Mouse (Mus musculus) lung, postnatal 14 days (tissue): ENCODE data around the gene Sox6.

Experiments
- DNase-seq: peaks from one replicate; pipeline ENCODE4 v3.0.0; 2021

The Sox6 gene

DNA sequence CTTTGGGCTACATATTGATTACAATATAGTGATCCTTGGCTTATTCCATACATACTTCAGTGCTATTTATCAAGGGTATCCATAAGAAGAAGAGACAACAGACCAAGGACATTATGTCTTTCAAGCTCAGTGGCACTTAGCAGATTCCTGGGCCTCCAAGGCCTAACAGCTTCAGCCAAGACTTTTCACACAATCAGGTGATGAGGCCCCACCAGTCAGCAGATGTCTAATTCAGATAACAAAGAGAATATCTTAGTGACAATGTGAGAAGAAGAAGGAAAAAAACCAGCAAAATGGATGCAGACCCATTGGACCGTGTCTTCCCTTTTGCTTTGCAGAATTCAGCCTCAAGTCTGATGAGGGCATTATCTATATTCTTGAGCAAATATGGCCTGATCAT is 150.0 kb downstream of the Sox6 start:
- DNase-seq, result no peak

DNA sequence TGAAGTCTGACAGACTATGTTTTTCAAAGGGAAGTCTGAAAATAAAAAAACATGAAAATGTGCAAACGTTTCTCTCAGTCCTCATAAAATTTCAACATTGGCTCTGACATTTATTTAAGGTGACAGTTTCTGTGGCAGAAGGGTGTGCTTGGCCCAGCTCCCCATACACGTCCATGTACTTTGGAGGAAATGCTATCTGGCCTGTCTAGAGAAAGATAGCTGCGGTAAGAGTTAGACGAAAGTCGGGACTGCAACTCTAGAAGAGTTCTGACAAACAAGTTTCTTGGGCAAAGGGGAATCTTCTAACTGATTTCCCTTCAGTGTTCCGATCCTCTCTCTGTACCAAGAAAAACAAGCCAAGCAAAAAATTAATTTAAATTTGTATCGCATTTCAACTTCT is 150.5 kb downstream of the Sox6 start:
- no peak for DNase-seq

DNA sequence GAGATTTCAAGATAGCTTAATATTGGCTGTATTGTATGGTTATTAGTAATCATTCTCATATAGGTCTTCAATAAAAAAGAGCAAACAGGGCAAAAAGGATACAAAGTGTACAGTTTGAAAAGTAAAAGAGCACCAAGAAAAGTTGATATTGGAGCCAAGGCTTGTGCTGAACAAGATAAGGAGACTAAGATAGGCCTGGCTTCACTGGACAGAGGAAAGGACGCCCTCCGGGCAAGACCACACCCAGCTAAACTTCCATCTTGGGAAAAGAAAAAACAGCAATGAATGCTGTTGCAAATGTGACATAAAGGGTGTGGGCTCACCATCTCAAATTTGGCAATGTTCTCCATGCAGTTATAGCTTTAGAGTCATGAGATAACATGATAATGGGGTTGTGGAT is 165.7 kb downstream of the Sox6 start:
- DNase-seq, result no peak

DNA sequence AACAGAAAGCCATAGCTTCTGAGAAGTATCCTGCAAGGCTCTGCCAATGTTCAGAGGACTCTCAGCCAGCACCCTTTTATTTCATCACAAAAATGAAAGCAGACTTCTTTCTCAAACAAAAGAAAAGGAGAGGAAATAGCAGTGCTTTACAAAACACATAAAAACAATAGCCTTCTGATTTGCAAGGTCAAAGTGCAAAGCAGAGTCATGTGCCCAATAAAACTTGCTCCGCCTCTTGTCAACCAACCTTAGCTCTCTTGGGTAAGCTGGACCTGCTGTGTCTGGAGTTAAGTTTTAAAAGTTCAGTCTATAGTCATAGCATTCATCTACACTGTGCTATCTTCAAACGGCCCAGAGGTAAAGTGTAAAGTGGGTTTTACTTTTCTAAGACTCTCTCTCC is 170.1 kb downstream of the Sox6 start:
- no peak for DNase-seq

DNA sequence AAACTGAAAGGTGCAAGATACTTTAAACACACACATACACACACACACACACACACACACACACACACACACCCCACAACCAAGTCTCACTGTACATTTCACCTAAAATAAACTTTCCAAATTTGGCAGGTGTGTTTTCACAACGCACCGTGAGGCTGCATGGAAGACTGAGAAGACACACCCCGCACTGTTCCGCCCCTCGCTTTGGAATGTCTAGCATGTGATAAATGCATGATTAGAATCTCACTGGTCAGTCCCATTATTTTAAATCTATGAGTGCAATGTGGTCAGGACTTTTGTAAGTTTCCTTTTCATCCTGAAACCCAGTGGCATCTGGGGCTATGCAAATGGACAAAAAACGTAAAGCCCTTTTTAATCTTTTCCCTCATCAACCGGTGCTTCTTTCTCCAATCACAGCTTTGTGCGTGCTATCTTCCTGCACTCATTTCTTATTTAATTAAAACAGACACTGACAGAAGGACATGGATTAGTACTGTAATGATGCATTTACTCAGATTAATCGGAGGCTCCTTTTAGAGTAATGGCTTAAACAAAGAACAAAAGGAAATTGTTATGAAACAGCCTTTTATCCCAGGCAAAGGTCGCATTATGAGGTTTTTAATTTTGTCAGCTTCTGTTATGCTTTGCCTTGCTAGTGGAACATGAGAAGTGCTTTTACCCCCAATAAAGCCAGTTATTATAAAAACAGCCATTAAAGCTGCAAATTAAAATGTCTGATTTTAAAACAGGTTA is 170.9 kb downstream of the Sox6 start:
- DNase-seq, result no peak

DNA sequence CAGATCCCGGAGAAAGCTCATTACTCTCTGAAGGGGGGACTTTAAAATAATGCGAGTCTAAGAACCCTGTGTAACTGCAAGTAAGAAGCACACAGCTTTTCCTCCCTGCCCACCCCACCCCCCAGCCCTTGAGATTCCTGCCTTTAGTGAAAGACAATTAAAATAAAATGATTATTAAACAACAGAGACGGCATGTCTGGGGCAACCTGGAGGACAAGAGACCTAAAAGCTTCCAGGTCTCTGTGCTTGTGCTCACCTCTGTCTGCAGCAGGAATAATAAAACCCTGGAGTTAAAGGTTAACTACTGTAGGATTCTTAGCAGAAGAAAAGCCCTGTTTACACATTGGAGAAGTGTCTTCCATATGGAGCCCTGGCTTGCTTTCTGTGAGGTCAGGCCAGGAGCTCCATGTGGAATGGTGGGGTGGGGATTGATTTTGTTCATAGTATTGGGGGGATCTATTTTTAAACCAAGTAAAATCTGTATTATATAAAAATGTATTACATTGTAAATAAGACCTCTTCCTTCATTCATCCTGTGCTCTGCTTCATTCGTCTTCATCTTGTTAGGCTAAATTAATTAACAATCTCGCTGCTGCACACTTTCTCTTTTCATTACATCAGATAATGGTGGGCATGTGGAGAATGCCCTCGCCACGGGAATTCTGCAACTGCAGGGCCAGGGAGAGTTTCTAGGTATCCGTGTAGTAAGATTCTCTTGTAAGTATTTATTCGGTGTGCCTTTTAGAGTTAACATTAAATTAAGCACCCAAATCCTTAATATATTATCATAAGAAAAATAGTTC is 171.7 kb downstream of the Sox6 start:
- no peak for DNase-seq

DNA sequence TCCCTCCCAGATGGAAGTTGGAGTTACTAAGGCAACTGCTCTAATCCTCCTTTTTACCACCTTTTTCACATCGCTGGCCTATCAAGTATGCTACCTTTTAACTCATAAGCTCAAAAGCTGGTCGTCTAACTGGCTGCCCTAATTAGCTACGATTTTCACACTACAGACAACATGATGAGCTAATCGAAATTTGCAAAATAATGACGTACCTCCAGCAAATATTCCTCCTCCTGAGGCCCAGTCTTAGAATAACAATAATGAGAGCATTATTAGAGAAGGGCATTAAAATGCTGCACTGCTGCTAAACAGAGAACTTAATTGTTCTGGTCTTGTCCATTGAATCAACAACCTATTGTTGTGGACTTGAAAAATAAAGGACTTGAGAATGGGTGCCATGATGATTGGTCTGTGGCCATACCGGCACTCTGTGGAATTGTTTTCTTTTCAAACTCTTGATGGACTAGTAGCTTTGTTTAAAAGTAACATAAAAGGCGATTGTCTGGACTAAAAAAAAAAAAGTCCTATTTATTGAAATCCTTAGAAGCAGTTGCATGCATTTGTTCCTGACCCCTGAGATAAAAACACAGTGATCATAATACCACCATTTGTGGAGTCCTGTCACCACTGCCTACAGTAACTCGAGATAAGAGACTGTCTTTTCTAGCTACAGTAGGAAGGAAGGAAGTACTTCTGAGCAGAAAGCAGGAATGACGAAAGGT is 172.5 kb downstream of the Sox6 start:
- no peak for DNase-seq

DNA sequence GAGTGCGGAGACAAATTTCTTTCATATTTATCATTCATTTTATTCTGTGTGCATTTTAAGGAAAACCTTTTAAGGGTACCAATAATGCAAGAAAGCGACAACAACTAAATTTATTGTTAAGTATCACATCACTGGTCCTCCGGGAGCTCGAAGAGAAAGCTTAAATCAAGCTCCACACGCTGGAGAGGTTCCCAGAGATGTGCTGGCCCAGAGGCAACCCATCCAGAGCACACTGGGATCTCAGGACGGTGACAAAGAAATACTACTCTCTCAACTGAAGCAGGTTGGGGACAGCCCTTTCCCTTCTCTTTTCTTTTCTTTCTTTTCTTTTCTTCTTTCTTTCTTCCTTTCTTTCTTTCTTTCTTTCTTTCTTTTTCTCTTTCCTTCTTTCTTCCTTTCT is 173.4 kb downstream of the Sox6 start:
- no peak for DNase-seq

DNA sequence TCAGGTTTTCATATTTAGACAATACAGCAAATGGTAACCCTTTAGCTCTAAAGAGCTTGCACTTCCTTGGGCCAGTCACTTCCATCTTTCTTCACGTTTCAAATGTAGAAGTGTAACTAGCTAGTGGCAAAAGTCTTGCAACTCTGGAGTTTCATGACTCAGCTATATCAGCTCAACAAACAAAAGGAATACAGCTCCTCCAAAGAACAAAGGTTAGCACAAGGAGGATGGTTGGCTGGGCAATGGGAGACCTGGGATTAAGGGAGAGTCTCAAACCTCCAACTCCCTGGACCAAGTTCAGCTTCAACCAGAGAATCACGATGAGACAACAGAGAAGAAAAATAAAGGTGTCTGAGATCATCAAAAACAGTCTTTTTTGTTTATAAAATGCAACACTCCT is 174.2 kb downstream of the Sox6 start:
- no peak for DNase-seq

DNA sequence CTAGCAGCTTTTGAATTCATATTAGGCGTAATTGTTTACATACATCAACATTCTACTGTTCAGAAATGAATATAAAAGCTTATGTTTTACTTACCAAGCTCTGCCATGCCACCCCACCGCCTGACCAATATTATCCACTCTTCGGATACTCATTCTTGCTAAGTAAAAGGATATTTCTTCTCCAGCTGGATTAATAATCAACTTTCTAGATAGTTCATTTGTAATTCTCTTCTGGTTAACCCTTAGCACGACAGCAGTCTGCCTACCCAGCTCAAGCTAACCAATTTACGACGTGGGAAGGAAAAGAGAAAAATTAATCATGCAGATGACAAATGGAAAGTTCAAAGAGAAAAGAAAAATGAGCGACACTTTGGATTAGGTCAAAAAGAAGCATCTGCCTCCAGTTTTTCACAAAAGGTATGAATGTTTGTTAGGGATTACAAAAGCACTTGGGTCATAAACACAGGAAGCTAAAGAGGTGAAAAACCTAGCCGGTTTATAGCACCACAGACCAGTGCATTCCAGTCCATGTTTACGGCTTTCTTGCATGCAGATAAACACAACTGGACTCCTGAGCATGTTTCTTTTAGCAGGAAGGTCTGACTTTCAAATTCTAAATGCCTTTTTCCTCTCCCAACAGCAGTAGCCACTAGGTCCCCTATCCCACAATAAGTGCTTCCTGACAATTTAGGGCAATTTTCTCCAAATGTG is 178.8 kb downstream of the Sox6 start:
- no peak for DNase-seq

DNA sequence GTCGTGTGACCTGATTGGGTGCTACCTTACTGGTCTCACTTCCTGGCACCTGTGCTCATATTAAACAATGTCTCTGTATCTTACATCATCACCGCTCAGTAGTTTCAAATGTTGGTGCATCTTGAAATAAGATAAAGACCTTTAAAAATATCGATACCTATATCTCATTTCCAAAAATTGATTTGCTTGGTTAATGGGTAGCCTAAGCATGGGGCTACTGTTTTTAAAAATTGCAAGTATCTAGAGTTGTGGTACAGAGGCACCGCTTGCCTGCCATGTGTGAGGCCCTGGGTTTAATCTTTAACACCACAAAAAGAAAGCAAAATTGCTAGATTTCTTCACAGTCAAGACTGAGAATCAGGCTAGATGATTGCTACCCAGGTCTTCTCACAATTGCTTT is 187.5 kb downstream of the Sox6 start:
- DNase-seq, result no peak

DNA sequence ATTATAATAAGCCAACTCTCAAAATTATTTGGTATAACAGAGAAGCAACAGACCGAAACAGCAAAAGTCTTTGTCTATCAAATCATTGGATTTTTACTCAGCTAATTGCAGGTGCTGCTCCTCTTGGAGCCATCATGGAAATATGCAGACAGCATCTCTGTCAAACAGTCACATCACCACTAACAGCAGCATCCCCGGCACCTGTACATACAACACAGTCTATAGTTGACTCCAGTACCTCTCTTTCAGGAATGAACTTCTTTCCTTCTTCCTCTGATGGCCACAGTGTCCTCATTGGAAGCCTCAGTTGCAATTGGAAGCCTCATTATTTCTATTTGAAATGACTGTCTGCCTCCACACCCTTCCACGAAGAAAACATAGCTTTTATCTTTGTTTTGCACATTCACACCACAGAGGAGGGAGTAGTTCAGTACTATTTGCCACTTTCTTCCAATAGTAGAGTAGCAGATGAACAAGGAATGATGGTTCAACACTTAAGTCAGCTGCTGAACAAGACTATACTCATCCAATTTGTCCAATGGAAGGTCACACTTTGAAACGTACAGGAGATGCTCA is 192.7 kb downstream of the Sox6 start:
- DNase-seq, result no peak

DNA sequence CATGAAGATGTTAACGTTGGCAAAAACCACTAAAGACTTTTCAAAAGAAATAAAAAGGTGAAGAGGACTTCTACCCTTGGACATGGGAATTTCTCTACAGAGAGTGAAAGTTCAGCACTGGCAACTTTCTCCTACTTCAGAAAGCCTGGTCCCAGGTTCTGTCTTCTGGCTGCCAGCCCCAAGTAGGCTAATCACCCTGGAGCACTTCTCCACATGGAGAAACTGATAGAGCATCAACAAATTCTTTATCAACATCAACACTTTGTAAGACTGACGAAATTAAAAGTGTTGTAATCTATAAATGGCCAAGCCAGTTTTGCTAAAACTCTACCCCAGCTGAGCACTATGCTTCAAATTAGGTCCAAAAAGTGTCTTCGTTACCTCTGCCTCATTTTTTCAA is 193.7 kb downstream of the Sox6 start:
- no peak for DNase-seq

DNA sequence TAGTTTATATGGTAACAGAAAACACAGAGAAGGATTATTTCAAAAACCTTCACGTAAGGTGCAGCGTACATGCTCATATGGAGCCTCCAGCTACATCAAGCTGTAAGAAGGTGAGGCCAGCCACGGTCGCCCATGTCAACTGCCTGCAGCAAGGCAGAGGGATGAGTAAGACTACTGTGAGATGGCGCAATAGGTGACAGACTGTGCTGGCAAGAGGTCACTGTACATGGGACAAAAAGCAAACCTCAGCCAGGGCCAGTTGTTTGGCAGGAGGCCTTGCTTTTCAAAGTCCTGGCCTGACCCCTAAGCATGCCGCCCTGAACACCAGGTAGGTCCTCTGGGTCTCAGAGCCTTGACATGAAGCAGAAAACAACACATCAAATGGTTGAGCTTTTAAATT is 194.2 kb downstream of the Sox6 start:
- DNase-seq, result no peak

DNA sequence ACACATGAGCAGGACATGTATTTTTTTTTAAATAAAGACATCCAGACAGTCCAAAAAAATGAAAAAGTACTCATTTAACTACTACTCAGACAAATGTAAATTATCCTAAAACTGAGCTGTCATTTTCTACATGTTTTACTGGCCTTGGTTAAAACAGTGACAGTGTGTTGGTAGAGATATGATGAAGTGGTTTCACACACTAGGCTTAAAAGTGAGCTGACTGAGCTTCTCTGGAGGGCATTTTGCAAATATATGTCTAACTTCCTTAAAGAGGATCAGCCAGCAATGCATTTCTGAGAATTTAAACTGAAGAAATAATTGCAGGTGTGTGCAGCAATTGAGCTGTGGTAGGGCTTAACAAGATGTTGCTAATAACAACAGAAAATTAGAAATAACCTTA is 196.3 kb downstream of the Sox6 start:
- no peak for DNase-seq

DNA sequence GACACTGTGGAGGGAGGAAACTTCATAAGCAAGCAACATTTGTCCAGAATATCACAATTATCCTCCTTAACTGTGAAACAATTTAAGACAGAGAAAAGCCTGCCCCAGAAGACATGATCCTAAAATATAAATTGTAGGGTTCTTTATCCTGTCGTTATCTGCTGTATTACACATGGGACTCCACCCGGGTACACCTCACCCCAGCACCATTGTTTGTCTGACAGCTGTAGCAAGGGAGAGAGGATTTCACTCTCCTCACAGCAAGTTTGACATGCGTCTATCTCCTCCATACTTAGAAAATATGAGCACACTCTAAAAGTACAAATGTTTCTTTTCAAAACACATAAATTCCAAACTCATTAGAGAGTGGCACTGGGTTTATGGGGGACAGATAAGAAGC is 198.0 kb downstream of the Sox6 start:
- DNase-seq, result no peak

DNA sequence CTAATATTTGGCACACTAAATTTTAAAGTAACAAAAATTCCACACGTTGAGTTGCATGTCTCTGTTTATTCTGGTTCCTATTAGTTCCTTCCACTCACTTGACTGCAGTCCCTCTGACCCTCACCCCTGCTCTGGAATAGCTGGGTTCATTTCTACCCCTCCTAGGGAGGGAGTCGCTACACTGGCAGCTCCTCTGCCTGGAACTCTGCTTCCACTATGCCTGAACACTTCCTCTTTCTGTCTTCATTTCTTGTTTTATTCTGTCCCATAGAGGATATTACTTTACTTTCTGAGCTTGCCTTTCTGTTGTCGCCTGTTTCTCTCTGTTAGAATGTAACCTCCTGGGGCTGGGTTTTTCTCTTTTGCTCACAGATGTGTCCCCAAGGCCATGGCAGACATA is 203.6 kb downstream of the Sox6 start:
- no peak for DNase-seq

DNA sequence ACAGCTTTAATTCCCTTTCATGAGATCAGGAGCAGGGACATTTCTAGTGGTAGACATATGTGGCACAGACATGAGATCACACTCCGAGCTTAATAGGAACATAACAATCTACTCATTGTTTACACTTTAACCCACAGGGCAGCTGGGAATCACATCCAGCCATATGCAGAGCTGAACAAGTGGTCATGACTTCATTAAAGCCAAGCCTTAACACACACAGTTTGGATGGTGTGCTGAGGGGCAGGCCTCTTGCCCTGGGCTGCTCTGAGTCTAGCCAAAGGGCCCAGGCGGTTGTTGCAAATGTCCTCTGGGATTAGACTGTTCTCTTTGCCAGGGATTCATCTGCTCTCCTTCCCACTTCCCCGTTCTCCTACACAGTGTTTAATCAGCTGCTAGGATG is 204.9 kb downstream of the Sox6 start:
- DNase-seq, result no peak

DNA sequence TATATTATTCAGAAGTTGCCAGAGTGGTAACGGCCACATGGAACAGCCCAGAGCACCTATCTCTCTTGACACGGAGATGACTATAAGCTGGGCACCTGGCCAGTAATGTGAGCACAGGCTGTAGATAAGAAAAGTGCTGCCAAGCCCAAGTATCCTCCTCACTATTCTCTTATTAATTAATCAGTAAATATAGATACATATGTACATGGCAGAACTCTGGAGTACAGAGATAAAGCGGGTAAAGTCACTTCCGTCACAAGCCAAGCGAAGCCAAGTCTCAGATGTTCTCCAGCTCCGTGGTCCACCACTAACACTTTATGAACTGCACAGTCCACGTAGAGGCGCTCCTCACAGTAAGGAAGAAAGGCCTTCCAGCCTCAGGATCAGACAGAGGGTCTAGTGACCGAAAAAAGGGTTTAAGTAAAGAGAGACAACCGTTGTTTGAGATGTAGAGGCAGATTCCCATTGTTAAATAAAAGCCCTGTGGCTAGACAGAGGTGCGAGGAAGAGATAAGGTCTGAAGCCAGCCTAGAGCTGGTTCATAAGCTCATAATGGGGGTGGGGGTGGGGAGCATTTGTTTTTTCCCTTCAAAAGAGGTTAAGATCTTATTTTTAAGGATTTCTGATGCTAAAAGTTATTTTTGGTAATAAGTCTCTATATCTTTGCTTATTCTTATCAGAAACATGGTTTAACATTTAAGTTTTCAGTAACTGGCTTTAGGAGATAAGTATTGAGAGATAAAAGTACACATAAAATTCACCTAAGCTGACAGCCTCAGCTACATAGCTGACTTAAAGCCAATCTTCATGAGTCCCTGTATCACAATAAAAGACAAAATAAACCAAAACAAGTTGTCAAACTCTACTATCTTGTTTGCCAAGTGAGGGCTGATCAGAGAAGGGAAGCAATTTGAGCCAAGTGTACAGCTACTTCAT is 207.4 kb downstream of the Sox6 start:
- no peak for DNase-seq

DNA sequence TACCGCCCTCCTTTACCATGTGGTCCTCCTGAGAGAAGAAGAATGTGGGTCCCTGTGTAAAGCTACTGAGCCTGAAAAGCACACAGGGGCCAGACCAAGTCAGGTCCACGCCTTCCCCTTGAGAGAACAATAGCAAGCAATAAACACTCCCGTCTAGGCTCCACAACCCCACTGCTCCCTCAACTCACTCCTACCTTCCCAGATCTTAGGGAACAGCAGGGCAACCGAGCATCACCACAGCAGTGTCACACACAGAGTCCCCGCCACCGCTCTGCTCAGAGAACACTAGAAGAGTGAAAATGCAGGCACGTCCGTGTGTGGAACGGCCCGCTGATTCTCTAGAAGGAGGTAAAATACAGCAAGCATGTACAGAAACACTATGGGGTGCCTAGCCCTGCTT is 208.2 kb downstream of the Sox6 start:
- no peak for DNase-seq

DNA sequence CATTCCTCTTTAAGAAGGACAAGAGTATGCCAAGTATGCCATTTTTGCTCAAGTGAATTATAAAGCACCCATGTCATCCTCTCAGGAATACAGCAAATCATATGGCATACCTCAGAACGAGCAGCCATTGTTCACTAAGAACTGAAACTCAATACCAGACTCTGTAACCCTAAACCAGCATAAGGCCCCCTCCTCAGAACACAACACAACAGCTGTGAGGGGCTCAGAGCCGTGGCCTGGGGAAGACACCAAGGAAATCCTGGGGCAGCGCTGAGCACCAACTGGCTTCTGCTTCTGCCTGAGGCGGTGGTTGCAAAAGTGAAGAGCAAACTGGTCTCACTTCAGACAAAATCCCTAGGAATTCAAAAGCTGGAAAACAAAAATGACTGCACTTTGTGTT is 208.8 kb downstream of the Sox6 start:
- DNase-seq, result no peak

DNA sequence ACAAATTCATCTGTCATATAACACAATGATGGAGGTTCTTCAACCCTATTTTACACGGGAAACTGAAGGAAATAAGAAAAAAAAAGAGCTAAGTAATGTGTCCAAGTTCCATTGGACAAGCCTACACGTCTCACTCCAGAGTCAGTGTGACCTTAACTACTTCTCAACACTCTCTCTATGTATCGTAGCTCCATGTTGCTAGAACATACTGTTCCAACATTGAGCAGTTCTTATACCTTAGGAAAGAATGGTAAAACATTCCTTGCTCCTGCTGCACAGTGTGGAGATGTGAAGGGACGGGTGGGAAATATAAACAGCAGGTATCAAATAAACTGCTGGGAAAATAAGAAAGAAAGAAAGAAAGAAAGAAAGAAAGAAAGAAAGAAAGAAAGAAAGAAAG is 209.3 kb downstream of the Sox6 start:
- DNase-seq, result no peak
